Mouse (Mus musculus): ENCODE data around the gene Krt5. TPM values are rescaled to one million over a fixed set of nuclear protein-coding genes. Genes with fewer than 3 reads are reported as not detected.
"Not testable (repeated sequence)": the region's sequence is repeated elsewhere in the genome, so short reads cannot be mapped to it uniquely, and the experiment has no call there.

Krt5 gene
- polyA plus RNA-seq, 1 experiment from 2014 or later: 0.23 TPM

GRCm38 (mm10) chr15:101707454-101707853 is 5.2 kb downstream of the Krt5 start:
- Histone ChIP-seq H3K9ac (ENCODE audit: low read depth, low read length) (no peak overlapping the region), H3K4me1 (ENCODE audit: control insufficient read depth, insufficient read depth, low read length) (no peaks in the 10 kb centered on the region), H3K27me3 (ENCODE audit: control insufficient read depth, insufficient read depth, low read length) (peaks cover 6% of the 10 kb centered on the region), H3K4me3 (ENCODE audit: low read depth, low read length) (no peak overlapping the region), H3K36me3 (ENCODE audit: control insufficient read depth, insufficient read depth, low read length) (no peaks in the 10 kb centered on the region), H3K9me3 (replicated peaks; ENCODE audit: control insufficient read depth, low read length) (no peaks in the 10 kb centered on the region), H3K4me2 (no peak overlapping the region), H3K27ac (ENCODE audit: low read depth, low read length) (no peak overlapping the region)
- 72% methylated on average over 9 of the region's 9 CpGs for WGBS (ENCODE audit: insufficient replicate concordance)
- no peak for ATAC-seq (replicated peaks; ENCODE audit: insufficient number of reproducible peaks, low FRiP score, low TSS enrichment)

- no peaks in the 10 kb centered on the region for H3K9me3 ChIP-seq (replicated peaks; ENCODE audit: control insufficient read depth, low read length)
- no peak overlapping the region for H3K4me3 ChIP-seq (ENCODE audit: low read depth, low read length)
- no peak overlapping the region for H3K9ac ChIP-seq (ENCODE audit: low read depth, low read length)
- H3K4me2 ChIP-seq: no peak overlapping the region
- H3K36me3 ChIP-seq (ENCODE audit: control insufficient read depth, insufficient read depth, low read length): no peaks in the 10 kb centered on the region
- no peak for ATAC-seq (replicated peaks; ENCODE audit: insufficient number of reproducible peaks, low FRiP score, low TSS enrichment)
- no peaks in the 10 kb centered on the region for H3K4me1 ChIP-seq (ENCODE audit: control insufficient read depth, insufficient read depth, low read length)
- WGBS (ENCODE audit: insufficient replicate concordance): 68% methylated on average over 4 of the region's 4 CpGs
- peaks cover 6% of the 10 kb centered on the region; the same call in 1 of the 2 replicates for H3K27me3 ChIP-seq (ENCODE audit: control insufficient read depth, insufficient read depth, low read length)
- H3K27ac ChIP-seq (ENCODE audit: low read depth, low read length): no peak overlapping the region
Observed at GRCm38 (mm10) chr15:101704066-101704465, 8.6 kb downstream of the Krt5 start.

GRCm38 (mm10) chr15:101702380-101702779 is 10.3 kb downstream of the Krt5 start:
- no peaks in the 10 kb centered on the region for H3K9me3 ChIP-seq (replicated peaks; ENCODE audit: control insufficient read depth, low read length)
- H3K27me3 ChIP-seq (ENCODE audit: control insufficient read depth, insufficient read depth, low read length): peaks cover 7% of the 10 kb centered on the region; the same call in 1 of the 2 replicates
- ATAC-seq (replicated peaks; ENCODE audit: insufficient number of reproducible peaks, low FRiP score, low TSS enrichment): no peak
- H3K27ac ChIP-seq (ENCODE audit: low read depth, low read length): no peak overlapping the region
- H3K4me1 ChIP-seq (ENCODE audit: control insufficient read depth, insufficient read depth, low read length): no peaks in the 10 kb centered on the region
- no peak overlapping the region for H3K4me3 ChIP-seq (ENCODE audit: low read depth, low read length)
- no peaks in the 10 kb centered on the region for H3K36me3 ChIP-seq (ENCODE audit: control insufficient read depth, insufficient read depth, low read length)
- H3K4me2 ChIP-seq: no peak overlapping the region
- no peak overlapping the region for H3K9ac ChIP-seq (ENCODE audit: low read depth, low read length)
- WGBS (ENCODE audit: insufficient replicate concordance): 25% methylated on average over 2 of the region's 2 CpGs

GRCm38 (mm10) chr15:101699866-101700265 is 12.8 kb downstream of the Krt5 start:
- no peak for ATAC-seq (replicated peaks; ENCODE audit: insufficient number of reproducible peaks, low FRiP score, low TSS enrichment)
- WGBS (ENCODE audit: insufficient replicate concordance): 69% methylated on average over 8 of the region's 8 CpGs
- H3K4me1 ChIP-seq (ENCODE audit: control insufficient read depth, insufficient read depth, low read length): no peaks in the 10 kb centered on the region
- no peaks in the 10 kb centered on the region for H3K36me3 ChIP-seq (ENCODE audit: control insufficient read depth, insufficient read depth, low read length)
- 0 out of 2 replicates have a peak, but pooled peaks cover 3% of the 10 kb centered on the region for H3K27me3 ChIP-seq (ENCODE audit: control insufficient read depth, insufficient read depth, low read length)
- no peaks in the 10 kb centered on the region for H3K9me3 ChIP-seq (replicated peaks; ENCODE audit: control insufficient read depth, low read length)
- H3K4me3 ChIP-seq (ENCODE audit: low read depth, low read length): no peak overlapping the region
- no peak overlapping the region for H3K9ac ChIP-seq (ENCODE audit: low read depth, low read length)
- no peak overlapping the region for H3K27ac ChIP-seq (ENCODE audit: low read depth, low read length)
- no peak overlapping the region for H3K4me2 ChIP-seq

GRCm38 (mm10) chr15:101699192-101699591 is 13.5 kb downstream of the Krt5 start:
- WGBS (ENCODE audit: insufficient replicate concordance): 38% methylated on average over 3 of the region's 3 CpGs
- Histone ChIP-seq H3K9me3 (replicated peaks; ENCODE audit: control insufficient read depth, low read length) (no peaks in the 10 kb centered on the region), H3K27me3 (ENCODE audit: control insufficient read depth, insufficient read depth, low read length) (0 out of 2 replicates have a peak, but pooled peaks cover 3% of the 10 kb centered on the region), H3K27ac (ENCODE audit: low read depth, low read length) (no peak overlapping the region), H3K36me3 (ENCODE audit: control insufficient read depth, insufficient read depth, low read length) (no peaks in the 10 kb centered on the region), H3K4me2 (no peak overlapping the region), H3K9ac (ENCODE audit: low read depth, low read length) (no peak overlapping the region), H3K4me1 (ENCODE audit: control insufficient read depth, insufficient read depth, low read length) (no peaks in the 10 kb centered on the region), H3K4me3 (ENCODE audit: low read depth, low read length) (no peak overlapping the region)
- no peak for ATAC-seq (replicated peaks; ENCODE audit: insufficient number of reproducible peaks, low FRiP score, low TSS enrichment)

- 70% methylated on average over 8 of the region's 8 CpGs for WGBS (ENCODE audit: insufficient replicate concordance)
- Histone ChIP-seq H3K4me1 (ENCODE audit: control insufficient read depth, insufficient read depth, low read length) (no peaks in the 10 kb centered on the region), H3K9me3 (replicated peaks; ENCODE audit: control insufficient read depth, low read length) (no peaks in the 10 kb centered on the region), H3K36me3 (ENCODE audit: control insufficient read depth, insufficient read depth, low read length) (no peaks in the 10 kb centered on the region), H3K27me3 (ENCODE audit: control insufficient read depth, insufficient read depth, low read length) (0 out of 2 replicates have a peak, but pooled peaks cover 3% of the 10 kb centered on the region), H3K9ac (ENCODE audit: low read depth, low read length) (no peak overlapping the region), H3K4me3 (ENCODE audit: low read depth, low read length) (no peak overlapping the region), H3K4me2 (no peak overlapping the region), H3K27ac (ENCODE audit: low read depth, low read length) (no peak overlapping the region)
- no peak for ATAC-seq (replicated peaks; ENCODE audit: insufficient number of reproducible peaks, low FRiP score, low TSS enrichment)
Observed at GRCm38 (mm10) chr15:101697326-101698188, 15.1 kb downstream of the Krt5 start.

GRCm38 (mm10) chr15:101694207-101694606 is 18.5 kb downstream of the Krt5 start, which contains the start of gene Krt6a:
Gene Krt6a, minus strand, starts transcription at chr15:101694307.
- H3K36me3 ChIP-seq (ENCODE audit: control insufficient read depth, insufficient read depth, low read length): no peaks in the 10 kb centered on the region
- 0 out of 2 replicates have a peak, but pooled peaks cover 3% of the 10 kb centered on the region for H3K27me3 ChIP-seq (ENCODE audit: control insufficient read depth, insufficient read depth, low read length)
- H3K9ac ChIP-seq (ENCODE audit: low read depth, low read length): no peak within 1 kb of the TSS
- 77% methylated on average over 5 of the region's 5 CpGs for WGBS (ENCODE audit: insufficient replicate concordance)
- H3K4me3 ChIP-seq (ENCODE audit: low read depth, low read length): no peak within 1 kb of the TSS
- no peak for ATAC-seq (replicated peaks; ENCODE audit: insufficient number of reproducible peaks, low FRiP score, low TSS enrichment)
- H3K27ac ChIP-seq (ENCODE audit: low read depth, low read length): no peak within 1 kb of the TSS
- no peaks in the 10 kb centered on the region for H3K4me1 ChIP-seq (ENCODE audit: control insufficient read depth, insufficient read depth, low read length)
- H3K9me3 ChIP-seq (replicated peaks; ENCODE audit: control insufficient read depth, low read length): no peaks in the 10 kb centered on the region
- no peak within 1 kb of the TSS for H3K4me2 ChIP-seq

- H3K4me1 ChIP-seq (ENCODE audit: control insufficient read depth, insufficient read depth, low read length); H3K9ac ChIP-seq (ENCODE audit: low read depth, low read length); H3K36me3 ChIP-seq (ENCODE audit: control insufficient read depth, insufficient read depth, low read length); H3K4me2 ChIP-seq; H3K9me3 ChIP-seq (replicated peaks; ENCODE audit: control insufficient read depth, low read length); H3K27ac ChIP-seq (ENCODE audit: low read depth, low read length); H3K27me3 ChIP-seq (ENCODE audit: control insufficient read depth, insufficient read depth, low read length); H3K4me3 ChIP-seq (ENCODE audit: low read depth, low read length); ATAC-seq (replicated peaks; ENCODE audit: insufficient number of reproducible peaks, low FRiP score, low TSS enrichment): not testable (repeated sequence)
- 95% methylated on average over 5 of the region's 5 CpGs for WGBS (ENCODE audit: insufficient replicate concordance)
Observed at GRCm38 (mm10) chr15:101690460-101690859, 22.2 kb downstream of the Krt5 start.

GRCm38 (mm10) chr15:101688161-101688560 is 24.5 kb downstream of the Krt5 start:
- Histone ChIP-seq H3K9ac (ENCODE audit: low read depth, low read length) (no peak overlapping the region), H3K27ac (ENCODE audit: low read depth, low read length) (no peak overlapping the region), H3K4me3 (ENCODE audit: low read depth, low read length) (no peak overlapping the region), H3K4me2 (no peak overlapping the region), H3K27me3 (ENCODE audit: control insufficient read depth, insufficient read depth, low read length) (no peaks in the 10 kb centered on the region), H3K9me3 (replicated peaks; ENCODE audit: control insufficient read depth, low read length) (no peaks in the 10 kb centered on the region), H3K36me3 (ENCODE audit: control insufficient read depth, insufficient read depth, low read length) (no peaks in the 10 kb centered on the region), H3K4me1 (ENCODE audit: control insufficient read depth, insufficient read depth, low read length) (no peaks in the 10 kb centered on the region)
- no peak for ATAC-seq (replicated peaks; ENCODE audit: insufficient number of reproducible peaks, low FRiP score, low TSS enrichment)
- WGBS (ENCODE audit: insufficient replicate concordance): 54% methylated on average over 2 of the region's 2 CpGs

All from heart, embryonic 11.5 days (tissue).